Mouse (Mus musculus) erythroblast, embryonic 14.5 days (primary cell): ENCODE data around the gene Ccndbp1. TPM values are rescaled to one million over a fixed set of nuclear protein-coding genes. Genes with fewer than 3 reads are reported as not detected.

Experiments used
- H3K27me3 ChIP-seq: 2 replicates; pipeline ENCODE4 v1.6.1; 2012; ENCODE audit warnings: inconsistent platforms; ENCODE audit not compliant: control insufficient read depth
- H3K36me3 ChIP-seq: 2 replicates; pipeline ENCODE4 v1.6.1; 2012; ENCODE audit warnings: mild to moderate bottlenecking, inconsistent platforms; ENCODE audit not compliant: control insufficient read depth
- H3K4me1 ChIP-seq: 2 replicates; pipeline ENCODE4 v1.6.1; 2012; ENCODE audit warnings: inconsistent platforms; ENCODE audit not compliant: control insufficient read depth
- H3K4me3 ChIP-seq: replicated peaks from 2 replicates; pipeline ENCODE3; 2012; ENCODE audit warnings: moderate library complexity, mild to moderate bottlenecking, inconsistent platforms
- H3K9me3 ChIP-seq: 2 replicates; pipeline ENCODE4 v1.6.1; 2012; ENCODE audit warnings: low read length, inconsistent platforms, mixed read lengths; ENCODE audit not compliant: control insufficient read depth
- GATA1 ChIP-seq: IDR thresholded peaks from 2 replicates; pipeline ENCODE4 v1.6.1; 2012; ENCODE audit warnings: low read length, inconsistent platforms, mixed read lengths
- TAL1 ChIP-seq: IDR thresholded peaks from 3 replicates; pipeline ENCODE4 v1.6.1; 2012; ENCODE audit warnings: low read length, inconsistent platforms, mixed read lengths
- polyA plus RNA-seq: library from polyadenylated mRNA; stranded (reverse); fragments of >175 nt; gene quantifications from 2 replicates; pipeline ENCODE4 v1.2.3, GENCODE M21; 2012

Ccndbp1 gene
- polyA plus RNA-seq, 1 experiment: 3.2 TPM

DNA sequence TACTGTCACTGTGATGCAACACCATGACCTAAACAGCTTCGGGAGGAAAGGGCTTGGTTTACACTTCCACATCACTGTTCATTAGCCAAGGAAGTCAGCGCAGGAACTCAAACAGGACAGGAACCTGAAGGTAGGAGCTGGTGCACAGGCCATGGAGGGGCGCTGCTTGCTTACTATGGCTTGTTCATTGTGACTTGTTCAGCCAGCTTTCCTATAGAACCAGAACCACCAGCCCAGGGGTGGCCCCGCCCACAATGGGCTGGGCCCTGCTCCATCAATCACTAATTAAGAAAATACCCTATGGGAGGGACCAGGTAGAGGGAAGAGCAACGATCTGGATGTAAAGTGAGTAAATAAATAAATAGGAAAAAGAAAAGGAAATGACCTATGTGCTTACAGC lies 35.2 kb upstream of the Ccndbp1 start:
- H3K9me3 ChIP-seq: no peaks in the 10 kb centered on the region
- TF ChIP-seq GATA1 (no peak), TAL1 (no peak)
- H3K36me3 ChIP-seq: peaks cover 5% of the 10 kb centered on the region; the same call in 1 of the 2 replicates
- no peaks in the 10 kb centered on the region for H3K27me3 ChIP-seq
- peak overlapping the region; percentile 40 for H3K4me3 ChIP-seq
- H3K4me1 ChIP-seq: peaks cover 58% of the 10 kb centered on the region

DNA sequence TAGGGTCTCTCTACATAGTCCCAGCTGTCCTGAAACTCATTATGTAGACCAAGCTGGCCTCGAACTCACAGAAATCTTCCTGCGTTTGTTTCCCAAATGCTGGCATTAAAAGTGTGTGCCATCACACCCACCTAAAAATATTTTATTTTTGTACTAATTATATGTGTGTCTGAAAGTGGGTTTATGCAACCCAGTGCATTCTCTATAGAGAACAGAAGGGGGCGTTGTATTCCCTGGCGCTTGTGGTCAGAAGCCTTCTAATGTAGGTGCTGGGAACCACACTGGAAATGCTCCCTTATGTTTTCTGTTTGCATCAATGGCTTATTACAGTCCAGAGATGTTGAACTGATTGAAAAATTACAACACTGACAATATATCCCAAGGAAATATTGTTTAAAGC lies 31.9 kb upstream of the Ccndbp1 start:
- H3K4me3 ChIP-seq: peak overlapping the region; percentile 76
- no peak for TF ChIP-seq GATA1
- TF ChIP-seq TAL1: no peak

GRCm38 (mm10) chr2:120976990-120977925 lies 30.9 kb upstream of the Ccndbp1 start, which contains the start of gene Tmem62:
Gene Tmem62, plus strand, starts transcription at chr2:120977017.
- Histone ChIP-seq H3K9me3 (no peaks in the 10 kb centered on the region), H3K4me3 (peak within 1 kb of the TSS; percentile 76), H3K4me1 (peaks cover 40% of the 10 kb centered on the region), H3K27me3 (no peaks in the 10 kb centered on the region), H3K36me3 (no peaks in the 10 kb centered on the region; the same call in 1 of the 2 replicates)
- TF ChIP-seq TAL1: peak; percentile 54; the same call in 2 of the 3 replicates
- peak; percentile 50 for TF ChIP-seq GATA1

More for the DNA sequence above, 31.9 kb upstream of the Ccndbp1 start:
- Histone ChIP-seq H3K36me3 (no peaks in the 10 kb centered on the region; the same call in 1 of the 2 replicates), H3K27me3 (no peaks in the 10 kb centered on the region), H3K4me1 (peaks cover 46% of the 10 kb centered on the region), H3K9me3 (no peaks in the 10 kb centered on the region)

DNA sequence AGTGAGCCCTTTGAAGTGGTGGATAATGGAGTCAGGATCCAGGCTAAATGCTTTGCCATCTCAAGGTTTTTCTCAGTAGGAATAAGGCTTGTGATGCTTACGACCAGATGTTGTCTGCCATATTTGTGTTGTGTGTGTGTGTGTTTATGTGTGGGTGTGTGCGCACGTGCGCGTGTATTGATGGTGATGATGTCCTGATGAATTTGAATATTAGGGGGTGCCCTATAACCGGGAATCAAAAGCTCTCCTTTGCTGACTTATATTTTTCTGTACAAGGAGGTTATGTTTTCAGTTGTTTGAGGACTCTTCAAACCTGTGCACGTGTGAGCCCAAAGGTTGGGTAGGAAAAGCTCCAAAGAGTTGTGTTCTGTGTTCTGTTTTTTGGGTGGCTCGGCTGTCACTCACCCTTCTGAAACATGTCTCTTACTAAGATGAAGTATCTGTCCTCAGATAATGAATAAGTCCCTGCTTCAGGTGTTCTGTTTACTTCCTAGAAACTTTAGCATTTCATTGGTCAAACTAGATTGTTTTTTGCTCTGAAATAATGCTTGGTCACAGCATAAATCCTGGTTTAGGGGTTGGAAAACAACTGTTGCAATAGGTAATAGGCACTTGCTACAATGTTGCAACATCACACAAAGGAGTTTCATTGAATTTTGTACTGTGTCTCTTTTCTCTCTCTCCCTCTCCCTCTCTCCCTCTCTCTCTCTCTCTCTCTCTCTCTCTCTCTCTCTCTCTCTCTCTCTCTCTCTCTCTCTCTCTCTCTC lies 30.1 kb upstream of the Ccndbp1 start:
- Histone ChIP-seq H3K4me1 (peaks cover 35% of the 10 kb centered on the region), H3K36me3 (no peaks in the 10 kb centered on the region; the same call in 1 of the 2 replicates), H3K27me3 (no peaks in the 10 kb centered on the region), H3K4me3 (peak overlapping the region; percentile 76), H3K9me3 (no peaks in the 10 kb centered on the region)
- TF ChIP-seq TAL1 (no peak), GATA1 (no peak)

GRCm38 (mm10) chr2:120978693-120979037 lies 29.5 kb upstream of the Ccndbp1 start:
- Histone ChIP-seq H3K4me1 (peaks cover 32% of the 10 kb centered on the region), H3K27me3 (no peaks in the 10 kb centered on the region), H3K4me3 (no peak overlapping the region), H3K36me3 (no peaks in the 10 kb centered on the region; the same call in 1 of the 2 replicates), H3K9me3 (no peaks in the 10 kb centered on the region)
- no peak for TF ChIP-seq GATA1
- no peak for TF ChIP-seq TAL1

DNA sequence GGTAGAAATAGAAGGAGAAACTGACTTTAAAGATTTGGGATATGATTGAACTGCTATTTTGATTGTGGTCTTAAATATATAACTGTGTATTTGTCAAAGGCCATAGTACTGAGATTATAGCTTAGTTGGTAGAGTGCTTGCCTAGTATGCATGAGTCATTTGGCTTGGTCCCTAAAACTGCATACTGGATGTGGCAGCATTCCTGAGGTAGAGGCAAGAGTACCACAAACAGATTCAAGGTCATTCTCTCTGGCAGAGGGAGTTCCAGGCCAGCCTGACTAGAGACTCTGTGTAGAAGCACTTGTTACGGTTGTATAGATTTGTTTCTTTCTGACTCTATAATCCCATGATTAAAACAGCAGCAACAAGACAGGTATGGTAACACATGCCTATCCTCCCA lies 28.4 kb upstream of the Ccndbp1 start:
- H3K27me3 ChIP-seq: no peaks in the 10 kb centered on the region
- H3K9me3 ChIP-seq: no peaks in the 10 kb centered on the region
- no peak overlapping the region for H3K4me3 ChIP-seq
- no peak for TF ChIP-seq GATA1
- no peak for TF ChIP-seq TAL1
- peaks cover 31% of the 10 kb centered on the region for H3K4me1 ChIP-seq
- H3K36me3 ChIP-seq: no peaks in the 10 kb centered on the region; the same call in 1 of the 2 replicates

- no peaks in the 10 kb centered on the region; the same call in 1 of the 2 replicates for H3K36me3 ChIP-seq
- no peaks in the 10 kb centered on the region for H3K27me3 ChIP-seq
- H3K9me3 ChIP-seq: no peaks in the 10 kb centered on the region
- no peak overlapping the region for H3K4me3 ChIP-seq
- TF ChIP-seq TAL1: no peak
- no peak for TF ChIP-seq GATA1
- H3K4me1 ChIP-seq: peaks cover 27% of the 10 kb centered on the region
Measured at GRCm38 (mm10) chr2:120980861-120981260, 27.3 kb upstream of the Ccndbp1 start.

DNA sequence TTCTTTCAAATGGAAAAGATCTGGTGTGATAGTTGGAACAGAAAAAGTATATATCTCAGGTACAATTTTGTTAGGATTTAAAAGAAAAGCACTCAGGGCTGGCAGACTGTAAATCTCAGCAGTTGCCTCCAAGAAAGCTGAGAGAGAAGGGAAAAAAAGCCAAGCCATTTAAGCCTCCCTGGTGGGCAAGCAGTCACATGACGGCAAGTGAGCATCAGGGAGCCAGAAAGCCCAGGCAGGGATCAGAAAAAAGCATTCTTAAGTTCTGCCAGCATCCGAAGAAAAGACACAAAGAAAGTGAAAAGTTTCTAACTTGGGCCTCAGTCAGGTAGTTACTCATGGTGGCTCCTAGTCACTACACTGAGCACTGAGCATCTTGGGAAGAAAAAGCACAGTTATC lies 24.6 kb upstream of the Ccndbp1 start:
- H3K27me3 ChIP-seq: no peaks in the 10 kb centered on the region
- no peak overlapping the region for H3K4me3 ChIP-seq
- H3K9me3 ChIP-seq: no peaks in the 10 kb centered on the region
- H3K4me1 ChIP-seq: peaks cover 5% of the 10 kb centered on the region
- no peaks in the 10 kb centered on the region; the same call in none of the 2 replicates for H3K36me3 ChIP-seq
- TF ChIP-seq TAL1 (no peak), GATA1 (no peak)

DNA sequence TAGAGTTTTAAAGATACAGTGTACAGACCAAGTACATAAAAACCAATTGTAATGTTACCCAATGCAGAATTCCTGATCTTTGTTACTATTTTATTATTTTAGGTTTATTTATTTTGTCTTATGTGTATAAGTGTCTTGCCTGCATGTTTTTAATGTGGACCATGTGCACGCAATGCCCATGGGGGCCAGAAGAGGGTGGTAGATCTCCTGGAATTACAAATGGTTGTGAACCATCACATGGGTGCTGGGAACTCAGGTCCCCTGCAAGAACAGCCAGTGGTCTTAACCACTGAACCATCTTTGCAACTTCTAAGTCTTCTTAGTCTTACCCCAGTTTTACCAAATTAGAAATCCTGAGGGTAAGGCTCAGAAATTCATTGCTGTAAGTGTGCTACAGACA lies 23.0 kb upstream of the Ccndbp1 start:
- Histone ChIP-seq H3K36me3 (no peaks in the 10 kb centered on the region; the same call in 1 of the 2 replicates), H3K9me3 (no peaks in the 10 kb centered on the region), H3K4me3 (no peak overlapping the region), H3K27me3 (no peaks in the 10 kb centered on the region), H3K4me1 (peaks cover 5% of the 10 kb centered on the region)
- no peak for TF ChIP-seq TAL1
- TF ChIP-seq GATA1: no peak
